Mouse (Mus musculus) MEL (cell line): ENCODE data around the gene Wdfy3. TPM values are rescaled to one million over a fixed set of nuclear protein-coding genes. Genes with fewer than 3 reads are reported as not detected.

ENCODE experiments used
- DNase-seq: peaks from one replicate; pipeline ENCODE4 v3.0.0; 2011; ENCODE audit warnings: low read depth, low spot score
- H3K27ac ChIP-seq: 2 replicates; pipeline ENCODE4 v1.5.1; 2012; ENCODE audit warnings: low read depth, mild to moderate bottlenecking, control low read depth, low read length, moderate library complexity; ENCODE audit not compliant: control insufficient read depth
- H3K27me3 ChIP-seq, 2 experiments: fragments of 150-350 bp in 1 of 2; sonication (generic) in 1 of 2; 2 replicates each; pipeline ENCODE4 v1.6.1; 2012; ENCODE audit warnings: low read length in 2 of 2, mild to moderate bottlenecking in 2 of 2, improper control_type of control experiment in 1 of 2, moderate library complexity in 1 of 2; ENCODE audit not compliant: insufficient read depth in 2 of 2, control insufficient read depth in 1 of 2
- H3K36me3 ChIP-seq, 2 experiments: 2 replicates each; pipeline ENCODE4 v1.6.1; 2012 to 2014; ENCODE audit warnings: low read length in 2 of 2, improper control_type of control experiment in 1 of 2, inconsistent platforms in 1 of 2, mild to moderate bottlenecking in 1 of 2; ENCODE audit not compliant: insufficient read depth in 2 of 2, control insufficient read depth in 1 of 2
- H3K4me1 ChIP-seq, 2 experiments: fragments of 150-350 bp in 1 of 2; sonication (generic) in 1 of 2; 2 replicates each; pipeline ENCODE4 v1.6.1; 2012; ENCODE audit warnings: low read length in 2 of 2, improper control_type of control experiment in 1 of 2, mild to moderate bottlenecking in 1 of 2; ENCODE audit not compliant: insufficient read depth in 2 of 2, control insufficient read depth in 1 of 2
- H3K4me3 ChIP-seq, 2 experiments: fragments of 150-350 bp in 1 of 2; sonication (generic) in 1 of 2; 2 replicates each; pipeline ENCODE4 v1.5.1; 2012; ENCODE audit warnings: low read depth in 2 of 2, low read length in 2 of 2, mild to moderate bottlenecking in 2 of 2, moderate library complexity in 2 of 2, control low read depth in 1 of 2, improper control_type of control experiment in 1 of 2; ENCODE audit not compliant: control insufficient read depth in 1 of 2, insufficient read depth in 1 of 2
- H3K79me2 ChIP-seq: 2 replicates; pipeline ENCODE4 v1.6.1; 2012; ENCODE audit warnings: mild to moderate bottlenecking, low read length, moderate library complexity; ENCODE audit not compliant: control insufficient read depth, poor library complexity, insufficient read depth
- H3K9ac ChIP-seq: 2 replicates; pipeline ENCODE4 v1.6.1; 2012; ENCODE audit warnings: low read depth, mild to moderate bottlenecking, control low read depth, low read length, moderate library complexity; ENCODE audit not compliant: control insufficient read depth, poor library complexity, severe bottlenecking
- H3K9me3 ChIP-seq: fragments of 150-350 bp; sonication (generic); replicated peaks from 2 replicates; pipeline ENCODE4 v1.6.1; 2012; ENCODE audit warnings: mild to moderate bottlenecking, low read length, improper control_type of control experiment, moderate library complexity; ENCODE audit not compliant: insufficient read depth
- BHLHE40 ChIP-seq: IDR thresholded peaks from 2 replicates; pipeline ENCODE4 v1.6.1; 2012; ENCODE audit warnings: low read depth, mild to moderate bottlenecking, inconsistent platforms, low read length, improper control_type of control experiment, borderline replicate concordance
- CHD2 ChIP-seq: IDR thresholded peaks from 2 replicates; pipeline ENCODE4 v1.6.1; 2011; ENCODE audit warnings: low read length, improper control_type of control experiment
- E2F4 ChIP-seq: IDR thresholded peaks from 2 replicates; pipeline ENCODE4 v1.6.1; 2011; ENCODE audit warnings: low read depth, low read length, improper control_type of control experiment, borderline replicate concordance
- EP300 ChIP-seq, 2 experiments: IDR thresholded peaks; 2 replicates each; pipeline ENCODE4 v1.6.1; 2011; ENCODE audit warnings: improper control_type of control experiment in 2 of 2, low read length in 2 of 2, low read depth in 1 of 2, mild to moderate bottlenecking in 1 of 2
- ETS1 ChIP-seq: IDR thresholded peaks from 2 replicates; pipeline ENCODE4 v1.6.1; 2012; ENCODE audit warnings: low read depth, mild to moderate bottlenecking, inconsistent platforms, low read length, improper control_type of control experiment, moderate library complexity
- GABPA ChIP-seq: IDR thresholded peaks from 2 replicates; pipeline ENCODE4 v1.6.1; 2012; ENCODE audit warnings: low read depth, mild to moderate bottlenecking, inconsistent platforms, low read length, improper control_type of control experiment, moderate library complexity
- HCFC1 ChIP-seq: IDR thresholded peaks from 2 replicates; pipeline ENCODE4 v1.6.1; 2012; ENCODE audit warnings: low read depth, mild to moderate bottlenecking, inconsistent platforms, low read length, improper control_type of control experiment, moderate library complexity
- JUND ChIP-seq: IDR thresholded peaks from 2 replicates; pipeline ENCODE4 v1.6.1; 2011; ENCODE audit warnings: low read depth, mild to moderate bottlenecking, improper control_type of control experiment, low read length
- KAT2A ChIP-seq: conservative IDR thresholded peaks from 2 replicates; pipeline ENCODE4 v1.6.1; 2012; ENCODE audit warnings: low read depth, low read length, improper control_type of control experiment, inconsistent platforms
- MAZ ChIP-seq: IDR thresholded peaks from 2 replicates; pipeline ENCODE4 v1.6.1; 2012; ENCODE audit warnings: low read depth, mild to moderate bottlenecking, inconsistent platforms, low read length, improper control_type of control experiment
- MEF2A ChIP-seq: IDR thresholded peaks from 2 replicates; pipeline ENCODE4 v1.6.1; 2014; ENCODE audit warnings: low read depth, mild to moderate bottlenecking, inconsistent platforms, low read length, improper control_type of control experiment; ENCODE audit not compliant: poor library complexity, insufficient replicate concordance, severe bottlenecking; ENCODE audit errors: extremely low read depth
- MYB ChIP-seq: IDR thresholded peaks from 2 replicates; pipeline ENCODE4 v1.6.1; 2011; ENCODE audit warnings: mild to moderate bottlenecking, low read depth, low read length, improper control_type of control experiment
- POLR2AphosphoS5 ChIP-seq: IDR thresholded peaks from 2 replicates; pipeline ENCODE4 v1.6.1; 2012; ENCODE audit warnings: low read depth, borderline replicate concordance, mild to moderate bottlenecking, inconsistent platforms, low read length, moderate library complexity, mixed read lengths
- SIN3A ChIP-seq: IDR thresholded peaks from 2 replicates; pipeline ENCODE4 v1.6.1; 2012; ENCODE audit warnings: low read length, improper control_type of control experiment, inconsistent platforms
- TAL1 ChIP-seq: IDR thresholded peaks from 2 replicates; pipeline ENCODE4 v1.6.1; 2012; ENCODE audit warnings: mild to moderate bottlenecking, inconsistent platforms, low read length, moderate library complexity, mixed read lengths
- TBP ChIP-seq: IDR thresholded peaks from 2 replicates; pipeline ENCODE4 v1.8.0; 2011; ENCODE audit warnings: low read depth, low read length, improper control_type of control experiment
- UBTF ChIP-seq: IDR thresholded peaks from 2 replicates; pipeline ENCODE4 v1.6.1; 2012; ENCODE audit warnings: low read depth, mild to moderate bottlenecking, inconsistent platforms, low read length, improper control_type of control experiment, moderate library complexity, borderline replicate concordance; ENCODE audit not compliant: insufficient read depth
- ZC3H11A ChIP-seq: IDR thresholded peaks from 2 replicates; pipeline ENCODE4 v1.6.1; 2012; ENCODE audit warnings: low read depth, mild to moderate bottlenecking, inconsistent platforms, low read length, improper control_type of control experiment
- ZNF384 ChIP-seq: IDR thresholded peaks from 2 replicates; pipeline ENCODE4 v1.6.1; 2012; ENCODE audit warnings: low read depth, mild to moderate bottlenecking, inconsistent platforms, low read length, improper control_type of control experiment
- polyA plus RNA-seq, 2 experiments: library from polyadenylated mRNA; stranded (reverse) in 1 of 2; unstranded in 1 of 2; fragments of >175 nt in 1 of 2; fragments of >200 nt in 1 of 2; gene quantifications; 2 replicates each; pipeline versions ENCODE4 v1.2.1 to v1.2.4; 2012; ENCODE audit warnings: low replicate concordance in 2 of 2, low read depth in 1 of 2; ENCODE audit not compliant: insufficient read length in 2 of 2, insufficient read depth in 1 of 2, missing spikeins in 1 of 2
- total RNA-seq: library from RNA; depleted of rRNA; stranded (reverse); fragments of 300-350 nt; gene quantifications from 2 replicates; pipeline ENCODE4 v1.2.3, GENCODE M21; 2012

Gene Wdfy3
- total and polyA plus RNA-seq, 3 experiments: 10.0 to 21.3 (median 11.9) TPM

DNA sequence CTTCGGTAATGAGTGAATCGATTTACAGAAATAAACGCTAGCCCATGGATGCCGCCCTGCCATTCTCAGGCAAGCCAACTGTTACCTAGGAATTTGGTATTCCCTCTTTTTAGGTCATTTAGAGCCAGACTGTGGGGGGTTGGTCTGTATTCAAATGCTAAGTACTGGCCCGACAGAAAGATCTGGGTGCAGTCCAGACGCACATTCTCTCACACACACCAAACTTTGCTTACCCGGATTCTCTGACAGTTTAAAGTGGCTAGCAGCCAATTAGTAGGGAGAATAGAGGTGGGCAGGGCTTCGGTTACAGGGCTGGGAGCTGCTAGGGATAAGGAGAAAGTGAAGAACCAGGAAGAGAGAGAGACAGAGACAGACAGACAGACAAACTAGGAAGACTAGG is 55.5 kb downstream of the Wdfy3 start:
- H3K4me3 ChIP-seq: no peak overlapping the region
- H3K79me2 ChIP-seq: no peaks in the 10 kb centered on the region
- H3K9me3 ChIP-seq: no peaks in the 10 kb centered on the region
- no peak overlapping the region for H3K27ac ChIP-seq
- no peaks in the 10 kb centered on the region for H3K27me3 ChIP-seq
- DNase-seq: no peak
- H3K9ac ChIP-seq: no peak overlapping the region
- H3K4me1 ChIP-seq: no peaks in the 10 kb centered on the region
- TF ChIP-seq MYB: no peak
- no peak for TF ChIP-seq MEF2A
- TF ChIP-seq JUND: no peak
- 0 out of 4 replicates have a peak, but pooled peaks cover 0 to 1% of the 10 kb centered on the region in 2 experiments for H3K36me3 ChIP-seq

DNA sequence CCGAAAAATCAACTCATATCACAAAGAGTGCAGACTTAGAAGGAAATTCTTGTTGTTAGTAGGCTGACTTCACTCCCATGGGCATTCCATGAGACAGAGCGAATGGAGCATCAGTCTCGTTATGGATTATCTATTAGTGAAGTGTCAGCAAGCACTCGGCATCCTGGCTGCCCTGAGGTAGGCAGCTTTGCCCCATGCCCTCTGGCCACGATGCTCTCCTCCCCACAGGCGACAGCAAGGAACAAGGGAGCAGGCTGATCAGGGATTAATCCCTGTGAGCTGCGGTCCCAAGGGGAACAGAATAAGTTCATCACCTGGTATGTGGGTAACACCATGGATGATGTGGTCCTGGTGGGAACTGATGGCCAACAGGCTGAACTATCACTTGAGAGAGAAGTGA is 55.9 kb downstream of the Wdfy3 start:
- H3K36me3 ChIP-seq: 0 out of 4 replicates have a peak, but pooled peaks cover 0 to 1% of the 10 kb centered on the region in 2 experiments
- no peak overlapping the region for H3K4me3 ChIP-seq
- TF ChIP-seq HCFC1 (no peak), TBP (no peak), GABPA (no peak), BHLHE40 (no peak), JUND (no peak), ZNF384 (no peak), UBTF (no peak), CHD2 (no peak), MEF2A (no peak), EP300 (IDR thresholded peaks at IDR 0.05; ENCODE audit: low read depth in 1 of 2, low read length in 2 of 2) (no peak), MAZ (no peak), TAL1 (no peak)
- DNase-seq: no peak
- H3K9ac ChIP-seq: no peak overlapping the region
- no peaks in the 10 kb centered on the region for H3K27me3 ChIP-seq
- H3K79me2 ChIP-seq: no peaks in the 10 kb centered on the region
- no peaks in the 10 kb centered on the region for H3K4me1 ChIP-seq
- no peaks in the 10 kb centered on the region for H3K9me3 ChIP-seq
- H3K27ac ChIP-seq: no peak overlapping the region

DNA sequence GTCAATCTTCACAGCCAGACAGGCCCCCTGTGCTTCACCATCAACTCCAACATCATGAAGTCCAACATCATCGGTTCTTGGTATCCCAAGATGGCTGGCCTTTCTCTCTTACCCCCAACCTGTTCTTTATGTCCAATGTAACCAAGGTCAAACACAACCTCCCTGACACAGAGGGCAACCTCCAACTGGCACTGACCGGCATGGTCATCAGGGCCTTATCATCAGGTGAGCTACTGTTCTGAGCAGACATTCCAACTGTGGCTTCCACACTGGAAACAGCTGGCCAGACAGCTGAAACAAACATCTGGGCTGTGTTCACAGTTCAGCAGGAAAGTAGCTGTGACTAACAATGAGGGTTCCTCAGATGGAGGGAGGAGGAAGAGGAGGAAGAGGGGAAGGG is 58.8 kb downstream of the Wdfy3 start:
- Histone ChIP-seq H3K9ac (no peak overlapping the region), H3K36me3 (peaks cover 0 to 6% of the 10 kb centered on the region in 2 experiments; a peak in 2 of 4 replicates), H3K27me3 (no peaks in the 10 kb centered on the region), H3K27ac (no peak overlapping the region), H3K9me3 (no peaks in the 10 kb centered on the region), H3K4me1 (no peaks in the 10 kb centered on the region), H3K79me2 (no peaks in the 10 kb centered on the region), H3K4me3 (no peak overlapping the region)
- DNase-seq: no peak
- no peak for TF ChIP-seq SIN3A
- no peak for TF ChIP-seq E2F4
- TF ChIP-seq KAT2A: no peak
- no peak for TF ChIP-seq MAZ
- TF ChIP-seq CHD2: no peak
- TF ChIP-seq ETS1: no peak
- no peak for TF ChIP-seq ZC3H11A
- TF ChIP-seq POLR2AphosphoS5: no peak
